Mouse (Mus musculus) hindbrain, embryonic 11.5 days (tissue): Measurements from ENCODE around the gene Zfyve27. TPM values are rescaled to one million over a fixed set of nuclear protein-coding genes. Genes with fewer than 3 reads are reported as not detected.

Experiments
- ATAC-seq: fragments of 200-750 bp; cut with Nextera tagmentation; 2 replicates; pipeline ENCODE4 v1.8.0; 2017; ENCODE audit warnings: mild to moderate bottlenecking, moderate TSS enrichment, moderate library complexity; ENCODE audit not compliant: low FRiP score
- DNase-seq: peaks from one replicate; pipeline ENCODE4 v3.0.0-alpha.2; 2015; ENCODE audit warnings: low spot score
- H3K27ac ChIP-seq: fragments of 300-500 bp; sonication (generic); 2 replicates; pipeline ENCODE4 v1.5.1; 2014; ENCODE audit warnings: mild to moderate bottlenecking, low read depth, low read length
- H3K27me3 ChIP-seq: fragments of 300-500 bp; sonication (generic); 2 replicates; pipeline ENCODE4 v1.6.1; 2014; ENCODE audit warnings: mild to moderate bottlenecking, low read length, moderate library complexity, mixed read lengths; ENCODE audit not compliant: control insufficient read depth, insufficient read depth
- H3K36me3 ChIP-seq: fragments of 300-500 bp; sonication (generic); 2 replicates; pipeline ENCODE4 v1.6.1; 2014; ENCODE audit warnings: mild to moderate bottlenecking, low read length, moderate library complexity, mixed read lengths; ENCODE audit not compliant: control insufficient read depth, insufficient read depth
- H3K4me1 ChIP-seq: fragments of 300-500 bp; sonication (generic); replicated peaks from 2 replicates; pipeline ENCODE4 v1.6.1; 2014; ENCODE audit warnings: low read length, mixed read lengths; ENCODE audit not compliant: control insufficient read depth, insufficient read depth
- H3K4me2 ChIP-seq: fragments of 300-500 bp; sonication (generic); replicated peaks from 2 replicates; pipeline ENCODE4 v1.6.1; 2014; ENCODE audit warnings: mild to moderate bottlenecking, low read depth, low read length
- H3K4me3 ChIP-seq: fragments of 300-500 bp; sonication (generic); 2 replicates; pipeline ENCODE4 v1.5.1; 2014; ENCODE audit warnings: low read depth, low read length
- H3K9ac ChIP-seq: fragments of 300-500 bp; sonication (generic); 2 replicates; pipeline ENCODE4 v1.6.1; 2014; ENCODE audit warnings: low read depth, low read length
- H3K9me3 ChIP-seq: fragments of 300-500 bp; sonication (generic); 2 replicates; pipeline ENCODE4 v1.6.1; 2016; ENCODE audit warnings: low read length; ENCODE audit not compliant: control insufficient read depth
- WGBS: fragments of 180-500 bp; shearing (Covaris S2); extraction: QIAGEN DNeasy Blood & Tissue Kit; methylation state at CpG from one replicate; pipeline ENCODE4 v1.1.7; 2014; 5-methylcytosine and 5-hydroxymethylcytosine counted together
- polyA plus RNA-seq: library from polyadenylated mRNA; unstranded; fragments of >200 nt; fragmentation: Nextera tagmentation; extraction: Ambion mirVana; gene quantifications from 2 replicates; pipeline ENCODE4 v1.2.1, GENCODE M21; 2014

The Zfyve27 gene
- polyA plus RNA-seq, 1 experiment from 2014 or later = 18.4 TPM

GRCm38 (mm10) chr19:42202467-42202866 lies 38.7 kb downstream of the Zfyve27 start:
- Histone ChIP-seq H3K4me2 (peak overlapping the region; percentile 34; the same call in 1 of the 2 replicates), H3K36me3 (no peaks in the 10 kb centered on the region), H3K27me3 (peaks cover 52% of the 10 kb centered on the region), H3K9ac (no peak overlapping the region), H3K4me3 (no peak overlapping the region), H3K27ac (no peak overlapping the region), H3K4me1 (peaks cover 6% of the 10 kb centered on the region), H3K9me3 (no peaks in the 10 kb centered on the region)
- ATAC-seq (no peak), DNase-seq (no peak)
- WGBS = 44% methylated on average over 8 of the region's 8 CpGs

GRCm38 (mm10) chr19:42204306-42204705 lies 40.6 kb downstream of the Zfyve27 start:
- H3K27me3 ChIP-seq = peaks cover 42% of the 10 kb centered on the region
- no peak overlapping the region for H3K4me3 ChIP-seq
- no peaks in the 10 kb centered on the region for H3K9me3 ChIP-seq
- no peak overlapping the region for H3K27ac ChIP-seq
- H3K4me2 ChIP-seq = no peak overlapping the region
- H3K9ac ChIP-seq = no peak overlapping the region
- H3K36me3 ChIP-seq = no peaks in the 10 kb centered on the region
- peaks cover 6% of the 10 kb centered on the region for H3K4me1 ChIP-seq
- ATAC-seq (no peak), DNase-seq (no peak)
- WGBS = 82% methylated on average over 4 of the region's 4 CpGs

GRCm38 (mm10) chr19:42205201-42205600 lies 41.5 kb downstream of the Zfyve27 start:
- no peaks in the 10 kb centered on the region for H3K36me3 ChIP-seq
- peaks cover 33% of the 10 kb centered on the region for H3K27me3 ChIP-seq
- ATAC-seq (no peak), DNase-seq (no peak)
- no peak overlapping the region for H3K4me2 ChIP-seq
- H3K9me3 ChIP-seq = no peaks in the 10 kb centered on the region
- H3K4me3 ChIP-seq = no peak overlapping the region
- no peak overlapping the region for H3K27ac ChIP-seq
- H3K9ac ChIP-seq = no peak overlapping the region
- H3K4me1 ChIP-seq = peaks cover 6% of the 10 kb centered on the region
- WGBS = 75% methylated on average over 8 of the region's 8 CpGs

GRCm38 (mm10) chr19:42209485-42209884 lies 45.7 kb downstream of the Zfyve27 start:
- no peak overlapping the region for H3K27ac ChIP-seq
- ATAC-seq = no peak
- WGBS = 54% methylated on average over 7 of the region's 7 CpGs

GRCm38 (mm10) chr19:42209976-42210375 lies 46.2 kb downstream of the Zfyve27 start:
- Histone ChIP-seq H3K9ac (no peak overlapping the region), H3K27ac (no peak overlapping the region), H3K27me3 (no peaks in the 10 kb centered on the region), H3K9me3 (no peaks in the 10 kb centered on the region), H3K36me3 (no peaks in the 10 kb centered on the region), H3K4me2 (no peak overlapping the region), H3K4me3 (no peak overlapping the region), H3K4me1 (no peaks in the 10 kb centered on the region)
- DNase-seq (no peak), ATAC-seq (no peak)
- WGBS = 60% methylated on average over 6 of the region's 6 CpGs

More at GRCm38 (mm10) chr19:42209485-42209884, 45.7 kb downstream of the Zfyve27 start:
- Histone ChIP-seq H3K4me1 (no peaks in the 10 kb centered on the region), H3K9me3 (no peaks in the 10 kb centered on the region), H3K4me3 (no peak overlapping the region), H3K4me2 (no peak overlapping the region), H3K27me3 (no peaks in the 10 kb centered on the region), H3K36me3 (no peaks in the 10 kb centered on the region), H3K9ac (no peak overlapping the region)
- no peak for DNase-seq

- Histone ChIP-seq H3K27me3 (no peaks in the 10 kb centered on the region), H3K27ac (no peak overlapping the region), H3K36me3 (no peaks in the 10 kb centered on the region), H3K9ac (no peak overlapping the region), H3K9me3 (no peaks in the 10 kb centered on the region), H3K4me3 (no peak overlapping the region), H3K4me2 (no peak overlapping the region), H3K4me1 (no peaks in the 10 kb centered on the region)
- ATAC-seq = no peak
- DNase-seq = no peak
- WGBS = 23% methylated on average over 8 of the region's 8 CpGs
These were observed 48.2 kb downstream of the Zfyve27 start for GRCm38 (mm10) chr19:42211936-42212335.

- Histone ChIP-seq H3K27ac (no peak overlapping the region), H3K4me1 (no peaks in the 10 kb centered on the region), H3K9ac (no peak overlapping the region), H3K27me3 (no peaks in the 10 kb centered on the region), H3K36me3 (no peaks in the 10 kb centered on the region), H3K4me2 (no peak overlapping the region), H3K4me3 (no peak overlapping the region), H3K9me3 (no peaks in the 10 kb centered on the region)
- 75% methylated on average over 2 of the region's 2 CpGs for WGBS
- DNase-seq = no peak
- ATAC-seq = no peak
These were observed 50.9 kb downstream of the Zfyve27 start for GRCm38 (mm10) chr19:42214601-42215000.

GRCm38 (mm10) chr19:42216699-42217373 lies 53.1 kb downstream of the Zfyve27 start:
- no peak overlapping the region for H3K27ac ChIP-seq
- no peak overlapping the region for H3K4me3 ChIP-seq
- no peaks in the 10 kb centered on the region for H3K4me1 ChIP-seq
- ATAC-seq (no peak), DNase-seq (no peak)
- WGBS = 68% methylated on average over 7 of the region's 7 CpGs
- no peaks in the 10 kb centered on the region for H3K27me3 ChIP-seq
- H3K9ac ChIP-seq = no peak overlapping the region
- no peaks in the 10 kb centered on the region for H3K36me3 ChIP-seq
- no peaks in the 10 kb centered on the region for H3K9me3 ChIP-seq
- no peak overlapping the region for H3K4me2 ChIP-seq

GRCm38 (mm10) chr19:42217374-42217763 lies 53.6 kb downstream of the Zfyve27 start:
- Histone ChIP-seq H3K9me3 (no peaks in the 10 kb centered on the region), H3K36me3 (no peaks in the 10 kb centered on the region), H3K9ac (no peak overlapping the region), H3K4me3 (no peak overlapping the region), H3K27ac (no peak overlapping the region), H3K27me3 (no peaks in the 10 kb centered on the region), H3K4me2 (no peak overlapping the region), H3K4me1 (no peaks in the 10 kb centered on the region)
- DNase-seq (peak; percentile 62), ATAC-seq (no peak)
- 0% methylated on average over 2 of the region's 2 CpGs for WGBS
